Mouse (Mus musculus): ENCODE measurements around the gene Als2.

DNA sequence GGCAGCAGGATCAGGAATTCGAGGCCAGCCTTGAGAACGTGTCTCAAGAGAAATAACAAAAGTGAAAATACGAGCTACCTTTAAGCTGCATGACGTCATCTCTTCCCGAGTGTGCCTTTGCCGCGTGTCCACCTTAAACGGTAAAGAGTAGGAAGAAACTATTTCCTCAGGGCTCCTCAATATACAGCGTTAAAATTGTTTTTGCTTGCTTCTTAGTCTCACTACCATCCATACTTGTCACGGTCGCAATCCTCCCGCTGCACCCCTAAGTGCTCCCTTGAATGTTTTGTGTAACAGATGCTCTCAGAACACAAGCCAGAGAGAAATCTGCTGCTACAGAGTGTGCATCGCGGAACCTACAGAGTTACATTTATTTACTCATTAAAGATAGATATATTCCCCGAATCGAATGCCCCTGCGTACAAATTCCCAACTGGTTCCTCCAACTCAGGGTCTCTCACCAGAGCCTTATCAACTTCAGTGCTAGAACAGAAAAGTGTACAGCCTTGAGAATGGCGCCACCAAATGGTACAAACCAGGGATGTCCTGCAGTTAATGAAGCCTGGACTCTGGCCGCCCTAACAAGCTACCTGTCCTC is 682 bp upstream of the Als2 start:
- no peak for TF ChIP-seq POLR2A (IDR thresholded peaks at IDR 0.05; ENCODE audit: insufficient read depth, low read depth, low read length)
- no peak for TF ChIP-seq CTCF (IDR thresholded peaks at IDR 0.05; ENCODE audit: insufficient read depth, low read depth, low read length)

Data from olfactory bulb, adult 2 months (tissue).